Mouse (Mus musculus) megakaryocyte, embryonic 14.5 days (primary cell): ENCODE measurements around the gene Marc2. TPM values are rescaled to one million over a fixed set of nuclear protein-coding genes. Genes with fewer than 3 reads are reported as not detected.
A peak's percentile ranks its signal among the peaks of the same experiment; 100 is the strongest.

Experiments
- H3K27me3 ChIP-seq: replicated peaks from 2 replicates; pipeline ENCODE3; 2012; ENCODE audit warnings: inconsistent platforms
- H3K36me3 ChIP-seq: replicated peaks from 2 replicates; pipeline ENCODE3; 2012; ENCODE audit warnings: low read length, inconsistent platforms, mixed read lengths
- H3K4me1 ChIP-seq: 2 replicates; pipeline ENCODE4 v1.6.1; 2012; ENCODE audit warnings: inconsistent platforms
- H3K4me3 ChIP-seq: replicated peaks from 2 replicates; pipeline ENCODE3; 2012; ENCODE audit warnings: moderate library complexity, mild to moderate bottlenecking, inconsistent platforms
- H3K9me3 ChIP-seq: 2 replicates; pipeline ENCODE4 v1.6.1; 2012; ENCODE audit warnings: inconsistent platforms
- FLI1 ChIP-seq: IDR thresholded peaks from 2 replicates; pipeline ENCODE4 v1.6.1; 2012; ENCODE audit warnings: low read length, inconsistent platforms, mixed read lengths
- GATA1 ChIP-seq: IDR thresholded peaks from 3 replicates; pipeline ENCODE4 v1.6.1; 2012; ENCODE audit warnings: mixed read lengths, low read length, inconsistent platforms, borderline replicate concordance
- polyA plus RNA-seq: library from polyadenylated mRNA; stranded (reverse); fragments of >175 nt; gene quantifications from 2 replicates; pipeline ENCODE4 v1.2.3, GENCODE M21; 2012; ENCODE audit warnings: low replicate concordance; ENCODE audit not compliant: insufficient read depth

Marc2 gene
- polyA plus RNA-seq, 1 experiment = 111 TPM

DNA sequence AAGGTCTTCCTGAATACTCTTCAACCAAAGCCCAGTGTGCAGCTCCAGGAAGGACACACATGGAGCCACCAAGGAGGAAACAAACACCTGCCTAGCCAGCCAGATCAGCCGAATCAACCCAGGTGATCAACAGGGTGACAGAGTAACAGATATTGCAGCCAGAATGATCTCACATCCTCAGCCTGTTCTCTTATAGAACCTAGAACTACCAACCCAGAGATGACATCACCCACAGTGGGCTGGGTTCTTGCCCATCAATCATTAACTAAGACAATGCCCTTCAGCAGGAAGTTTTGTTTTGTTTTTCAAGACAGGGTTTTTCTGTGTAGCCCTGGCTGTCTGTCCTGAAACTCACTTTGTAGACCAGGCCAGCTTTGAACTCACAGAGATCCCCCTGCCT, 12.0 kb upstream of the Marc2 start:
- 0 out of 2 replicates have a peak, but pooled peaks cover 3% of the 10 kb centered on the region for H3K9me3 ChIP-seq
- peaks cover 30% of the 10 kb centered on the region for H3K27me3 ChIP-seq
- H3K36me3 ChIP-seq = no peaks in the 10 kb centered on the region
- TF ChIP-seq GATA1 (no peak), FLI1 (no peak)
- H3K4me3 ChIP-seq = no peak overlapping the region
- peaks cover 10% of the 10 kb centered on the region for H3K4me1 ChIP-seq

DNA sequence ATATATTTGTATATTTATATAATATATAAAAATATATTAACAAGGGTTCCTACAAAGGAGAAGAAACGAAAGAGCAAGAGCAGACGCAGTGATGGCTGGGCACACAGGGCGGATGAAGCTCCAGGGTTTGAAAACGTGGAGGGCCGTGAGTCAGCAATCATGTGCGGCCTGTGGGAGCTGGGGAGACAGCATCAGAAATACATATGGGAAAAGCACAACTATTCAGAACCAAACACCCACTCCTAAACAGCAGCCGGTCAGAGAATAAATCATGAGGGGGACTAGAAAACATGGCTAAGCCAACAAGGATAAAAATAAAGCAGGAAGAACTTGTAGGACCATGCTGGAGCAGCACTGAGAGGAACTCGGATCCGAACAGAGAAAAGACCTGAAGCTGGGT, 11.0 kb upstream of the Marc2 start:
- Histone ChIP-seq H3K27me3 (peaks cover 22% of the 10 kb centered on the region), H3K36me3 (no peaks in the 10 kb centered on the region), H3K9me3 (0 out of 2 replicates have a peak, but pooled peaks cover 3% of the 10 kb centered on the region), H3K4me3 (no peak overlapping the region), H3K4me1 (peaks cover 21% of the 10 kb centered on the region)
- TF ChIP-seq FLI1 = no peak
- no peak for TF ChIP-seq GATA1

DNA sequence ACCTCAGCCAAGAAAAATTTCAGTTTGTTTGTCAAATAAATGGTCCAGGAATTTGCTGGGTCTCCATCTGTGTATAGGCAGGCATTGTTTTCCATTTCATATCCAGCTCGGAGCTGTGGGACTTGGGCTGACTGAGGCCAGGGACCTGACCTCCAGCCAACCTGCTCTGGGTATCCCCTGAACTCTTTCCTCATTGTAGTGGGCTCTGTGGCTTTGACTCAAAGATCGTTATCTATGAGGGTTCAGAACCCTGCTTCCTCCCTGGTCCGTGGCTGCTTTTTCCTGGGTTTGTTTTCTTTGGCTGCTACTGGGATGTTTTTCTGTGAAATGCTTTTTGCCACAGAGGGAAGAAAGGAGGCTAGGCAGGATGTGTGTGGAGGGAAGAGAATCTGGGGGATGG, 7.7 kb upstream of the Marc2 start:
- Histone ChIP-seq H3K27me3 (peaks cover 4% of the 10 kb centered on the region), H3K36me3 (no peaks in the 10 kb centered on the region), H3K4me3 (peak overlapping the region; percentile 90), H3K4me1 (peaks cover 33% of the 10 kb centered on the region), H3K9me3 (0 out of 2 replicates have a peak, but pooled peaks cover 3% of the 10 kb centered on the region)
- TF ChIP-seq GATA1 (no peak), FLI1 (no peak)

DNA sequence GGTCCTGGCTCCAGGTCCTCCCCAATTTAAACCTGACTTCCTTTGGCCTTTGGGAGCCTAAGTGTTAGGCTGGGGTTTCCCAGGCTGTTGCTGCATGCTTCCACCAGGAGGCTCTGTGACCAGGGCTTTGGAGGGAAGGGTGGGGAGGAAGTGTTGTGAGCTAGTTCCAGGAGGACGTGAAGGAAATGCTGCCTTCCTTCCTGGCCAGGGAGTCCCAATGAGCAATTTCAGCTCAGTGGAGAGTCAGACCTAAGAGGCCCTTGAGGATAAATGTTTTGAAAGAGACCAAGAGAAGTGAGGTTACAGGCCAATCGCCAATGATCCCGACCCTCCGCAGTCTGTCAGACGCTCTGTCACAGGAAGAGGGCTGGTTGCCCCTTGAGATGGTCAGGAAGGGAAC, 7.1 kb upstream of the Marc2 start:
- TF ChIP-seq FLI1 = no peak
- TF ChIP-seq GATA1 = no peak
- Histone ChIP-seq H3K36me3 (no peaks in the 10 kb centered on the region), H3K4me1 (peaks cover 33% of the 10 kb centered on the region), H3K27me3 (peaks cover 4% of the 10 kb centered on the region), H3K4me3 (peak overlapping the region; percentile 90), H3K9me3 (0 out of 2 replicates have a peak, but pooled peaks cover 3% of the 10 kb centered on the region)

- Histone ChIP-seq H3K9me3 (no peaks in the 10 kb centered on the region), H3K4me1 (peaks cover 42% of the 10 kb centered on the region), H3K27me3 (no peaks in the 10 kb centered on the region), H3K4me3 (peak overlapping the region; percentile 86), H3K36me3 (no peaks in the 10 kb centered on the region)
- no peak for TF ChIP-seq GATA1
- TF ChIP-seq FLI1 = no peak
Measured at GRCm38 (mm10) chr1:184851741-184852618, 5.7 kb upstream of the Marc2 start.

DNA sequence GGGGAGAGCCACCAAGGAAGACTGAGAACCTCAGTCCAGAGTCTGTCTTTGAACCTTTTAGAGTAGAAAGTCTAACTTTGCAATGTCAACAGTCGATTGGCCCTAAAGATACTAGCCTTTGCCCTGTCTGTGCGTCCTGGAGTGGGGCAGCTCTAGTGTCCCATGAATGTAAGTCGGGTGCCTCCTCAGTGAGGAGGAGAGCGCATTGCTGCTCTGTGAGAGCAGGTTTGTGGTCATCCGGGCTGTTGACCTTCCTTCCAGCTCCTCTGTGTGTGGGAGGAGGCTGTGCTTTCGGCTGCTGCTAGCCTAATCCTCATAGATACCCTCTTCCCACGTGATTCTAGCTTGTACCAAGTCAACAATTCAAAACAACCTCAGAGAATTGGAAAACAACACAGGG, 4.9 kb upstream of the Marc2 start:
- Histone ChIP-seq H3K36me3 (no peaks in the 10 kb centered on the region), H3K4me3 (no peak overlapping the region), H3K27me3 (no peaks in the 10 kb centered on the region), H3K9me3 (no peaks in the 10 kb centered on the region), H3K4me1 (peaks cover 50% of the 10 kb centered on the region)
- TF ChIP-seq FLI1 (no peak), GATA1 (no peak)

DNA sequence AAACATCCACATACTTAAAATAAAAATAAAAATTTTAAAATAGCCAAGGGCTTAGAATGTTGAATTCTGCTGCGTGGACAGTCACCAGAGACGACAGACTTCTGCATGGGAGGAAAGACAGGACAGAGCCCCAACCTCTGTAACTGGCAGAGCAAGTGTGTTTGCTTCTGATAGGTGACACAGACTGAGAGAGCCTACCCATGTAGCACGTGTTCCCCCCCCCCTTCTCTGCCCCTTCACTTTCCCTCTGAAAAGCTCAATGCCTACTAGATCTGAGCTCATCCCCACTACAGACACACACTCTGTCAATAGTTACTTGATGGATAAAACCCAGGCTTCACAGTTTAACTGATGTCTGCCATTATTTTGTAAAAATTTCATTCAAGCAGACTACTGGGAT, 722 bp upstream of the Marc2 start:
- Histone ChIP-seq H3K36me3 (peaks cover 5% of the 10 kb centered on the region), H3K9me3 (no peaks in the 10 kb centered on the region), H3K4me3 (peak overlapping the region; percentile 100), H3K27me3 (no peaks in the 10 kb centered on the region), H3K4me1 (peaks cover 53% of the 10 kb centered on the region)
- TF ChIP-seq FLI1 = no peak

DNA sequence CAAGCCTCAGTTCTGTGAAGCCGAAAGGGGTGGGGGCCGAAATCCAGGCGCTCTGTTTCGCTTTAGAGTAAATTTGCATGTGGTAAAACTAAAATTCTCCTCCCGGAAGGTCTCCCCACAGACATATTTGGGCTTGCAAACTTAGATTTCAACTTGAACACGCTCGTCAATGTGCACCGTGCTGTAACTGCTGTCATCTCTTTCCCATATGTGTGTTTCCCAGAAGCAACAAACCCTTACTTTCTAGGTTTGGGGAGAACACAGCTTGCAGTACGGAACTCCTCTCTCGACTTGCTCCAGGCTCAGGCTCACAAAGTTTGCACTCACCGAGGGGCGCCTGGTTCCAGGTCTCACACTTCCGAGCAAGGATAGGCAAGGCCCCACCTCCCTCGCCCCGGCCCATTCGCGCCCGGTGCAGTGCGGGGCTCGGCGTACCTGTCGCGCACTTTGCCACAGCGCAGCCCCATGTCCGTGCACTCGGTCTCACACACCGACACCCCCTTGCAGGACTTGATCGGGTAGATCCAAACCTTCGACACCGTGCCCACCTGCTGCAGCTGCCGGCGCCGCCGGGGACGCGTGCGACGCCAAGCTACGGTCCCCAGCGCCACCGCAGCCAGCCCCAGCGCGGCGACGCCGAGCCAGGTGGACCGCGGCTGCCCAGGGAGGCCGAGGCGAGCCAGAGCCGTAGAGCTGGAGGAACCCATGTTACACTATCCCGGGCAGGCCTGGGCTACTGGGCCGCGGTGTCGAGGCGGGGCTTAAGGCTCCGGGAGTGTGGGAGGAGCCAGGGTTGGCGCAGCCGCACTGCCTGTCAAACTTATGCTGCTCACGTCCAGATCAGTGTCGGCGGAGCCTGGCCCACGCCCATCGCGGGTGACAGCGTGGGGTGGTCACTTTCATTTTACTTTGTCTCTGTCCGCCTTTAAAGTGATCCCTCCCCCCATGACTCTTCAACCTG, 860 bp downstream of the Marc2 start:
- no peaks in the 10 kb centered on the region for H3K9me3 ChIP-seq
- peak overlapping the region; percentile 100 for H3K4me3 ChIP-seq
- TF ChIP-seq GATA1 (no peak), FLI1 (no peak)
- H3K27me3 ChIP-seq = no peaks in the 10 kb centered on the region
- peaks cover 20% of the 10 kb centered on the region for H3K36me3 ChIP-seq
- peaks cover 54% of the 10 kb centered on the region for H3K4me1 ChIP-seq

DNA sequence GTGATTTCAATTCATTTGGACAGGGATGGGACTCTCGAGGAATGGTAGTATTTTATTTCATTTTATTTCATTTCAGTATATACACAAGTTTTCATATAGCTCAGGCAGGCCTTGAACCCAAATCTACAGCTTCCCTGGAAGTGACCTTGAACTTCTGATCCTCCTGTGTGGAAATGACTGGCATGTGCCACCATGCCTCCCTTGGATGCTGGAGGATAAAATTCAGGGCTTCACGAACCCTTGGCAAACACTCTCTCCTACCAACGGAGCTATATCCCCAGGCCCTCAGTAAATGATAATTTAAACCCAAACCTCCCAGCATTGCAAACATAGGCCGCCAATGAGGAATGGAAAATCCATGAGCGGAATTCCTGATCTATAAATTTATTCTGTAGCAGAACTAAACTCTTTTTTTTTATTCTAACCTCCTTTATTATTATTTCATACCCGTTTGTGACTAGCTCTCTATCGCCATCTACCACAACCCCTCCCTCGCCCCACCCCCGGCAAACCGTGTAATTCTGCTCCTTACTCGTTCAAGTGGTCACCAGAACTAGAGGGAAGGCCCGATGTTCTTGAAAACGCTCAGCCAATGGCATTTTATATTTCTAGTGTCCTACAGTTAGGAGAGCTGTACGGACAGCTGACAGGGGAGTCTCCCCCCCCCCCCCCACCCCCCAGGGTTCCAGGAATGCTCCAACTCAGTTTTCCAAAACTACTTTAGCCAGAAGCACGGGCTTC, 1.8 kb downstream of the Marc2 start:
- H3K9me3 ChIP-seq = no peaks in the 10 kb centered on the region
- peaks cover 60% of the 10 kb centered on the region for H3K4me1 ChIP-seq
- H3K27me3 ChIP-seq = no peaks in the 10 kb centered on the region
- H3K36me3 ChIP-seq = peaks cover 29% of the 10 kb centered on the region
- peak overlapping the region; percentile 100 for H3K4me3 ChIP-seq
- TF ChIP-seq GATA1 (no peak), FLI1 (no peak)
